Mouse (Mus musculus) kidney, postnatal 25 days (tissue): ENCODE measurements around the gene Cep55.

Source experiments
- DNase-seq, 2 experiments: peaks; one replicate each; pipeline ENCODE4 v3.0.0; 2021; ENCODE audit warnings: mixed read lengths in 2 of 2

The Cep55 gene

GRCm38 (mm10) chr19:38109506-38110242 is 54.9 kb downstream of the Cep55 start:
- no peak for DNase-seq

DNA sequence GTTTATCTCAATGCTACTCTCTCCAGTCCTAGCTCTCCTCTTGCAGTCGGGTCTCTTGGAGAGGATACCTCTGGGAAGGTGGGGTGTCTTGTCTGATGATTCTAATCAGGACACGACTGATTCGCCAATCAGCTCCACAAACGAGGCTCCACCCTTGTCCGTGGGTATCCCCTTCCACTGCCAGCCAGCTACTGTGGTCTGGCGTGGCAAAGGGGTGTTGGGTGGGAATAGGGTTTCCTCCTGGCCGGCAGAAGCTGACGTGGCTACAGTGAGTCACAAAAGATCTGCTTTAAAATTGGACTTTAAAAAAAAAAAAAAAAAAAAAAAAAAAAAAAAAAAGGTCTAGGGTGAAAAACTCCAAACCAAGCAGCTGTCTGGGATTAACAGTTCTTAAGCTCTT is 56.2 kb downstream of the Cep55 start:
- no peak for DNase-seq

GRCm38 (mm10) chr19:38112575-38112974 is 57.8 kb downstream of the Cep55 start:
- DNase-seq: no peak

GRCm38 (mm10) chr19:38114834-38115491 is 60.2 kb downstream of the Cep55 start:
- no peak for DNase-seq

DNA sequence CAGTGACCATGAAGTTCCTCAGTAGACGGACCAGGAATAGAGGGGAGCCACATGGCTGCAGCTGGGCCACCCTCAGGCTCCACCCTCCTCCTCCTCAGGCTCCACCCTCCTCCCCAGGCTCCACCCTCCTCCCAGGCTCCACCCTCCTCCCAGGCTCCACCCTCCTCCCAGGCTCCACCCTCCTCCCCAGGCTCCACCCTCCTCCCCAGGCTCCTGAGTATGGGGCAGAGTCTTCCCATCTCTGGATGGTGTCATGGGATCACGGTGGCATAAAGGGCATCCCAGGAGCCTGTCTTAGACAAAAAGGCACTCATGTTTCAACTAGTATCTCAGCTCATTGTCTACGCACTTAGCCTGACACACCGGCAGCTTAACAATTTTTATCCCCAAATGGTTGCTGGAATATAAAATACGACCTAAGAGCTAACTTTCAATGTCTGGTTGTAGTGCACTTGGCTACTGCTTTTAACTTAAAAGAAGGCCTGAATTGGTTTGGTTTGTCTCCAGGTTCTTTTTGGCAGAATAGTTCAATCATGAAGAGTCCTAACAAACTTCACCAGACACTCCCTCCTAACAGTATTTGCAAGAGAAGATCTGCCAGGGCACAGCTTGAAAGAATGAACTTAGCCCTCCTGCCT is 65.4 kb downstream of the Cep55 start:
- DNase-seq: no peak

- DNase-seq: no peak
Measured at GRCm38 (mm10) chr19:38123921-38124320, 69.1 kb downstream of the Cep55 start.
